Mouse (Mus musculus) megakaryocyte-erythroid progenitor cell, adult 5-6 weeks (primary cell): ENCODE results near the gene Ncoa5. TPM values are rescaled to one million over a fixed set of nuclear protein-coding genes. Genes with fewer than 3 reads are reported as not detected.

Experiments
- ATAC-seq: replicated peaks from 2 replicates; pipeline ENCODE4 v1.8.0; 2016; ENCODE audit warnings: mild to moderate bottlenecking, inconsistent platforms; ENCODE audit not compliant: severe bottlenecking, poor library complexity, low FRiP score, low TSS enrichment
- total RNA-seq, 2 experiments: library from RNA; stranded (forward) in 1 of 2; stranded (reverse) in 1 of 2; fragments of 200-1000, 215-1000 nt in 1 of 2; fragments of >200 nt in 1 of 2; fragmentation: Nextera tagmentation in 1 of 2; gene quantifications; 2 replicates each; pipeline ENCODE4 v1.2.3; 2014 to 2017

Ncoa5 gene
- total RNA-seq, 2 experiments from 2014 or later: 38.4 to 41.2 TPM

GRCm38 (mm10) chr2:164964981-164965380 is 69.7 kb downstream of the Ncoa5 start:
- no peak for ATAC-seq

DNA sequence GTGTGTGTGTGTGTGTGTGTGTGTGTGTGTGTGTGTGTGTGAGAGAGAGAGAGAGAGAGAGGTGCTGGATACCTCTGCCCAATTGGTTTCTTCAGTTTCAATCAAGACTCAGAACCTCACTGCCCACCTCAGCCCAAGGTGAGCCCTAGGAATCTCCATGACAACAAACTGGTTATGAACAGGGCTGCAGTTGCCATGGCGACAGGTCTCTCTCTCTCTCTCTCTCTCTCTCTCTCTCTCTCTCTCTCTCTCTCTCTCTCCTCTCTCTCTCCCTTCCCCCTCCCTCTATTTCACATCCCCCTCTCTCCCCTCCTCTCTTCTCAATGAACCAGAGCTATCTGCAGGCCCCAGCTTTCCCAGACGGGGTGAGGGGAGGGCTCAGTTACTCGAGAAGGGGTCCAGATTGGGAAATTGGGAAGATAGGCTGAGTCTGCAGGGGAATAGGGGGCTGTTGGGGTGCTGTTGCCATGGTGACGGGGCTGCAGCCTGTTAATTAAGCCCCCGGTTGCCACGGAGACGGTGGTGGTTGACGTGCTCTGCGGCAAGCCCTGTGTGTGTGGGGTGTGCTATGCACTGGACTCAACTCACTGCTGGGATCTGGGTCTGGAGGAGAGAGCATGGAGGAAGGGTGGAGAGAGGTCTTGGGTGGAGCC is 70.3 kb downstream of the Ncoa5 start:
- ATAC-seq: no peak

DNA sequence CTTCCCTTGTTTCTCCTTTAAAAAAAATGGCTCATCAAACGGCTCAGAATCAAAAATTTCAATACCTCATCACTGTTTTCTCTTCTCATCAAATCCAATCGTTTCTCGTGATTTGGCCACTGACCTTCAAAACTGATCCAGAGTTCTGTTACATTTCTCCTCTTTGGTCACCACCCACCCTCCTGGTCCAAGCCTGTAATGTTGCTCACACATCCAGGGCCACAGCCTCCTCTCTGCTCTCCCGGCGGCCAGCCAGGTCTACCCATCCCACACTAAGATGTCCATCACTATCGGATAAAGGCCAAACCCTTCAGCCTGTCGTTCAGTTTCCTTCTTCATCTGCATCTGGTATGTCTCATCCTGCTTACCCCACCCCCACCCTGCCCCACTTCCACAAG is 72.5 kb downstream of the Ncoa5 start:
- ATAC-seq: no peak

DNA sequence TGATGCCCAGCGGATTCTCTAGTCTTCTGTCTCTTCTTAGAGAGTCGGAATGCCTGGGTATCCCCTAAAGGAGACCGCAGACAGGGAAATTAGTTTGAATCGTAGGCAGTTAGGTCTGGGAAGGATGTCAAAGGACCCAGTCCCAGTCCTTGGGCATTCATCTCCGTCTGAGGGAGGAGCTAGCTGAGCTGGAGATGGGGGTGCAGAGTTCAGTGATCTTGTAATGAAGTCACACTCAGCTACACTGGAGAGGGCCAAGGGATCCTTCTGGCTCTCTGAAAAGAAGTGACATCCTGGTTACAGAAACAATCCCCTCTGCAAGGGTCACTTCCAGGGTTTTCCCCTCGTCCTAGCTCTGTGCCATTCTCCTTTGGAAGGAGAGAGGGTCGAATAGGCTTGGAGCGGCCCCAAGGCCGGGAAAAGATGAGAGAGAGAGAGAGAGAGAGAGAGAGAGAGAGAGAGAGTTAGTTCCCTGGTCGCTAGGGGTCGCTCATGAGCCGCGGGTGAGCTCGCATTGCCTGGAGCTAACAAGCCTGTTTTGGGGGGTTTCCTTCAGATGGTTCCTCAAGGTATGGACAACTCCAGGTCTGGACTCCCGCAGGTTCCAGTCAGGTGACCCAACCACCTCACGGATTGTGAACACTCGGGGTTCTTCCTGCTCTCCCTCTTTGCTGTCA is 73.0 kb downstream of the Ncoa5 start:
- peak; percentile 68 for ATAC-seq

GRCm38 (mm10) chr2:164960716-164961441 is 73.8 kb downstream of the Ncoa5 start, which contains the start of gene Slc12a5:
Slc12a5 (plus strand) TSS chr2:164960802.
- ATAC-seq: peak; percentile 46

GRCm38 (mm10) chr2:164957548-164958315 is 76.9 kb downstream of the Ncoa5 start:
- ATAC-seq: no peak

DNA sequence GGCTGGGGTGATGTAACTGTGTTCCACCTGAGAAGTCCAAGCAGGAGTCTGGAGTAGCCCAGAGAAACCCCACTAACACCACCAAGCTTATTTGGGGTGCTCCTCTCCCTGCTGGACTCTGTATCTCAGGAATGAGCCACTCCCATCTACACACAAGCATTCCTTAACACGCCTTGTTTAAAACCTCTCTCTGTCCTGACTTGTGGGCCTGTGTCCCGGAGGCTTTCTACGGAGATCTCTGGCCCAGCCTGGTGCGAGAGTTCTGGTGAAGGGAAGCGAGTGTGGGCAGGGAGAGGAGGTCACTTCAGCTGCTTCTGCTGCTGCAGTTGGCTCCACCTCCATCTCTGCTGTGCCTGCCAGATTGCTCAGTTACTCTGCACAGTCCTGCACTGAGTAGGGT is 78.5 kb downstream of the Ncoa5 start:
- no peak for ATAC-seq

GRCm38 (mm10) chr2:164955725-164956124 is 78.9 kb downstream of the Ncoa5 start:
- ATAC-seq: no peak

- peak; percentile 86 for ATAC-seq
Observed at GRCm38 (mm10) chr2:164953224-164953623, 81.4 kb downstream of the Ncoa5 start.

DNA sequence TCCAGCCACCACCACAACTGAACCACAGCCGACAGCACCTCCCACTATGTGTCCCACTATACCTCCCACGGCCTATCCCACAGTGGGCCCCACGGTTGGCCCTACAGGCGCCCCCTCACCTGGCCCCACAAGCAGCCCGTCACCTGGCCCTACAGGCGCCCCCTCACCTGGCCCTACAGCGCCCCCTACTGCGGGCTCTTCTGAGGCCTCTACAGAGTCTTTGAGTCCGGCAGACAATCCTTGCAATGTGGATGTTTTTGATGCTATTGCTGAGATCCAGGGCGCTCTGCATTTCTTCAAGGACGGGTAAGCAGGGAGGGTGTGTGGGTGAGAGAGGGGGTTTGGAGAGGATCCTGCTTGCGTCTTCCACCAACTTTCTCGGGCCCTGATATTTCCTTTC is 82.2 kb downstream of the Ncoa5 start:
- ATAC-seq: no peak

DNA sequence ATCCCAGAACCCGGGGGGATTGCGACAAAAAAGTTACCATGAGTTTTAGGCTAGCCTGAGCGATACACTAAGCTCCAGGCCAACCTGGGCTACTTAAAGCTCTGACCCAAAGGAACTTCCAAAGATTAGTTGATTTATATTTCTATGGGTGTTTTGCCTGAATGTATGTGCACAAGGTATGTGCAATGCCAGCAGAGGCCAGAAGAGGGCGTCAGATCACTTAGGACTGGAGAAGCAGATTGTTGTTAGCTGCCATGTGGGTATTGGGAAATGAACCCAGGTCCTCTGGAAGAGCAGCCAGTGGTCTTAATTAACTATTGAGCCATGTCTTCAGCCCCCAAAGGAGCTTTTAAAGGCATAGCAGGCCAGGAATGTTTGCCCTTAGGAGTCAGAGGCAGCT is 82.9 kb downstream of the Ncoa5 start:
- ATAC-seq: no peak

DNA sequence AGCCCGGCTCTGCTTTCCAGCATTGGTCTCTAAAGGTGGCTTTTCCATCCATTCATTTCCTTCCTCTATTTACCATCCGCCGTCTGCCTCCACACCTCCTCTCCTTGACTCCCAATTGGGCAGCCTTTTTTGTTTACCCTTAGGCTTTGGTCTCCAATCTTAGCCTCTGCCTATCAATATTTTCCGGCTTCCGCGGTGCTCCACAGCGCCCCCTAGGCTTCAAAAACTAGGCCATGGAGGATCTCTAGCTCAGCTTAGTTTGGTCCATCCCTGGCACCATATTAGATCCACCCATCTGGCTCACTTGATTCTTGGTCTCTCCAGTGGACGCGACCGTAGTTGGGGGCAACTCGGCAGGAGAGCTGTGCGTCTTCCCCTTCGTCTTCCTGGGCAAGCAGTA is 84.2 kb downstream of the Ncoa5 start:
- no peak for ATAC-seq

Other genes with a start within 250 kb of the Ncoa5 start
- gene Snx21, start 249.0 kb downstream of the Ncoa5 start, total RNA-seq (2014; fragmentation: Nextera tagmentation): 0.11 and 7.6 TPM in 2 replicates
- 0.33 TPM in 1 of 2 replicates, not detected in the other for gene Snx21, start 249.0 kb downstream of the Ncoa5 start, total RNA-seq (2017)
- gene Acot8, start 230.0 kb downstream of the Ncoa5 start, total RNA-seq (2014; fragmentation: Nextera tagmentation): 15.5 and 26.4 TPM in 2 replicates
- 10.1 and 17.6 TPM in 2 replicates for gene Acot8, start 230.0 kb downstream of the Ncoa5 start, total RNA-seq (2017)
- gene Zswim3, start 229.8 kb downstream of the Ncoa5 start, total RNA-seq (2014; fragmentation: Nextera tagmentation): 6.8 and 6.9 TPM in 2 replicates
- 1.8 and 4.4 TPM in 2 replicates for gene Zswim3, start 229.8 kb downstream of the Ncoa5 start, total RNA-seq (2017)
- gene Zswim1, start 212.2 kb downstream of the Ncoa5 start, total RNA-seq (2014; fragmentation: Nextera tagmentation): 11.0 and 14.2 TPM in 2 replicates
- 2.5 and 3.3 TPM in 2 replicates for gene Zswim1, start 212.2 kb downstream of the Ncoa5 start, total RNA-seq (2017)
- gene Spata25, start 206.3 kb downstream of the Ncoa5 start, total RNA-seq (2014; fragmentation: Nextera tagmentation): not detected in 2 replicates
- gene Spata25, start 206.3 kb downstream of the Ncoa5 start, total RNA-seq (2017): not detected in 2 replicates
- 63.5 and 87.0 TPM in 2 replicates for gene Ctsa, start 202.0 kb downstream of the Ncoa5 start, total RNA-seq (2014; fragmentation: Nextera tagmentation)
- gene Ctsa, start 202.0 kb downstream of the Ncoa5 start, total RNA-seq (2017): 40.0 and 58.0 TPM in 2 replicates
- gene Neurl2, start 201.4 kb downstream of the Ncoa5 start, total RNA-seq (2014; fragmentation: Nextera tagmentation): 0.26 and 1.8 TPM in 2 replicates
- gene Neurl2, start 201.4 kb downstream of the Ncoa5 start, total RNA-seq (2017): 2.3 TPM in 1 of 2 replicates, not detected in the other
- not detected in 2 replicates for gene Pltp, start 177.2 kb downstream of the Ncoa5 start, total RNA-seq (2014; fragmentation: Nextera tagmentation)
- not detected in 2 replicates for gene Pltp, start 177.2 kb downstream of the Ncoa5 start, total RNA-seq (2017)
- gene Pcif1, start 155.6 kb downstream of the Ncoa5 start, total RNA-seq (2014; fragmentation: Nextera tagmentation): 59.0 and 61.7 TPM in 2 replicates
- gene Pcif1, start 155.6 kb downstream of the Ncoa5 start, total RNA-seq (2017): 13.2 and 16.3 TPM in 2 replicates
- gene Zfp335, start 123.1 kb downstream of the Ncoa5 start, total RNA-seq (2014; fragmentation: Nextera tagmentation): 23.5 and 27.2 TPM in 2 replicates
- gene Zfp335, start 123.1 kb downstream of the Ncoa5 start, total RNA-seq (2017): 5.8 and 8.6 TPM in 2 replicates
- 7.1 TPM in 1 of 2 replicates, not detected in the other for gene Mmp9, start 94.1 kb downstream of the Ncoa5 start, total RNA-seq (2014; fragmentation: Nextera tagmentation)
- gene Mmp9, start 94.1 kb downstream of the Ncoa5 start, total RNA-seq (2017): 0.65 and 2.0 TPM in 2 replicates
- 0.35 TPM in 1 of 2 replicates, not detected in the other for gene Slc12a5, start 74.1 kb downstream of the Ncoa5 start, total RNA-seq (2014; fragmentation: Nextera tagmentation)
- gene Slc12a5, start 74.1 kb downstream of the Ncoa5 start, total RNA-seq (2017): 0.34 and 0.61 TPM in 2 replicates
- 0.67 TPM in 1 of 2 replicates, not detected in the other for gene Cd40, start 20.8 kb upstream of the Ncoa5 start, total RNA-seq (2014; fragmentation: Nextera tagmentation)
- not detected in 2 replicates for gene Cd40, start 20.8 kb upstream of the Ncoa5 start, total RNA-seq (2017)
- not detected in 2 replicates for gene 1700025C18Rik, start 55.9 kb upstream of the Ncoa5 start, total RNA-seq (2014; fragmentation: Nextera tagmentation)
- not detected in 2 replicates for gene 1700025C18Rik, start 55.9 kb upstream of the Ncoa5 start, total RNA-seq (2017)
- gene Cdh22, start 200.0 kb upstream of the Ncoa5 start, total RNA-seq (2014; fragmentation: Nextera tagmentation): not detected in 2 replicates
- gene Cdh22, start 200.0 kb upstream of the Ncoa5 start, total RNA-seq (2017): not detected in 2 replicates